Mouse (Mus musculus) right cerebral cortex, postnatal 14 days (tissue): ENCODE measurements around the gene Slc32a1.

Experiments used
- DNase-seq: peaks from one replicate; pipeline ENCODE4 v3.0.0; 2022

Gene Slc32a1

GRCm38 (mm10) chr2:158610488-158611325, at the start of gene Slc32a1:
Slc32a1 (plus strand) TSS chr2:158610767.
- peak; percentile 54 for DNase-seq

GRCm38 (mm10) chr2:158560801-158561200, 49.8 kb upstream of the Slc32a1 start:
- no peak for DNase-seq

- no peak for DNase-seq
Observed at GRCm38 (mm10) chr2:158561371-158562144, 49.0 kb upstream of the Slc32a1 start.

- DNase-seq, result no peak
Observed at GRCm38 (mm10) chr2:158570421-158571081, 40.0 kb upstream of the Slc32a1 start.

GRCm38 (mm10) chr2:158579979-158580378, 30.6 kb upstream of the Slc32a1 start:
- no peak for DNase-seq

GRCm38 (mm10) chr2:158584621-158585358, 25.8 kb upstream of the Slc32a1 start:
- no peak for DNase-seq

- no peak for DNase-seq
Observed at GRCm38 (mm10) chr2:158588524-158589271, 21.9 kb upstream of the Slc32a1 start.

GRCm38 (mm10) chr2:158590495-158590894, 20.1 kb upstream of the Slc32a1 start:
- DNase-seq, result no peak

- DNase-seq, result no peak
Observed at GRCm38 (mm10) chr2:158591286-158591685, 19.3 kb upstream of the Slc32a1 start.

- DNase-seq, result no peak
Observed at GRCm38 (mm10) chr2:158593371-158593770, 17.2 kb upstream of the Slc32a1 start.

- no peak for DNase-seq
Observed at GRCm38 (mm10) chr2:158595103-158595502, 15.5 kb upstream of the Slc32a1 start.

- no peak for DNase-seq
Observed at GRCm38 (mm10) chr2:158595577-158595976, 15.0 kb upstream of the Slc32a1 start.

- no peak for DNase-seq
Observed at GRCm38 (mm10) chr2:158596803-158597202, 13.8 kb upstream of the Slc32a1 start.

GRCm38 (mm10) chr2:158600517-158600916, 10.1 kb upstream of the Slc32a1 start:
- no peak for DNase-seq

GRCm38 (mm10) chr2:158601326-158601725, 9.2 kb upstream of the Slc32a1 start:
- DNase-seq, result no peak

GRCm38 (mm10) chr2:158602663-158603062, 7.9 kb upstream of the Slc32a1 start:
- no peak for DNase-seq

- DNase-seq, result no peak
Observed at GRCm38 (mm10) chr2:158606511-158606964, 4.0 kb upstream of the Slc32a1 start.

- DNase-seq, result no peak
Observed at GRCm38 (mm10) chr2:158609681-158610080, 886 bp upstream of the Slc32a1 start.

- DNase-seq, result no peak
Observed at GRCm38 (mm10) chr2:158611326-158611719, 756 bp downstream of the Slc32a1 start.

- DNase-seq, result no peak
Observed at GRCm38 (mm10) chr2:158611726-158612670, 1.4 kb downstream of the Slc32a1 start.
